Mouse (Mus musculus) ES-Bruce4 (cell line): ENCODE data around the gene 1810055G02Rik. TPM values are rescaled to one million over a fixed set of nuclear protein-coding genes. Genes with fewer than 3 reads are reported as not detected.

Experiments used
- H3K27ac ChIP-seq: 2 replicates; pipeline ENCODE4 v1.5.1; 2012; ENCODE audit warnings: low read length, inconsistent platforms; ENCODE audit not compliant: insufficient read depth
- H3K27me3 ChIP-seq: 2 replicates; pipeline ENCODE4 v1.6.1; 2012; ENCODE audit warnings: mild to moderate bottlenecking, low read length, inconsistent platforms; ENCODE audit not compliant: control insufficient read depth, poor library complexity, insufficient read depth, severe bottlenecking
- H3K36me3 ChIP-seq: 2 replicates; pipeline ENCODE4 v1.6.1; 2012; ENCODE audit warnings: inconsistent platforms, mild to moderate bottlenecking, low read length, moderate library complexity; ENCODE audit not compliant: control insufficient read depth, poor library complexity, insufficient read depth, severe bottlenecking
- H3K4me1 ChIP-seq: one replicate; pipeline ENCODE4 v1.8.1; 2011; ENCODE audit warnings: low read length; ENCODE audit not compliant: control insufficient read depth, insufficient read depth
- H3K4me3 ChIP-seq: 2 replicates; pipeline ENCODE4 v1.5.1; 2011; ENCODE audit warnings: low read depth, mild to moderate bottlenecking, low read length
- H3K9ac ChIP-seq: 2 replicates; pipeline ENCODE4 v1.6.1; 2012; ENCODE audit warnings: low read depth, mild to moderate bottlenecking, inconsistent platforms; ENCODE audit not compliant: poor library complexity, severe bottlenecking
- H3K9me3 ChIP-seq: replicated peaks from 2 replicates; pipeline ENCODE4 v1.6.1; 2012; ENCODE audit warnings: mild to moderate bottlenecking, low read length, inconsistent platforms; ENCODE audit not compliant: control insufficient read depth, poor library complexity, insufficient read depth, severe bottlenecking
- CTCF ChIP-seq: IDR thresholded peaks from one replicate; pipeline ENCODE4 v1.8.1; 2011; ENCODE audit warnings: low read depth, low read length
- EP300 ChIP-seq: IDR thresholded peaks from 2 replicates; pipeline ENCODE4 v1.6.1; 2011; ENCODE audit warnings: low read depth, low read length; ENCODE audit not compliant: insufficient read depth
- POLR2A ChIP-seq: IDR thresholded peaks from one replicate; pipeline ENCODE4 v1.8.1; 2011; ENCODE audit warnings: low read length; ENCODE audit not compliant: insufficient read depth
- polyA plus RNA-seq: library from polyadenylated mRNA; stranded (reverse); fragments of >200 nt; gene quantifications from 2 replicates; pipeline ENCODE4 v1.2.4, GENCODE M21; 2011; ENCODE audit warnings: low read depth; ENCODE audit not compliant: missing spikeins, insufficient read depth, insufficient read length

Gene 1810055G02Rik
- polyA plus RNA-seq, 1 experiment: 30.7 TPM

- Histone ChIP-seq H3K9ac (no peak overlapping the region), H3K4me1 (peaks cover 6% of the 10 kb centered on the region), H3K27ac (no peak overlapping the region), H3K27me3 (no peaks in the 10 kb centered on the region; the same call in 1 of the 2 replicates), H3K4me3 (no peak overlapping the region), H3K36me3 (no peaks in the 10 kb centered on the region), H3K9me3 (no peaks in the 10 kb centered on the region)
- TF ChIP-seq CTCF: no peak
- no peak for TF ChIP-seq EP300
- no peak for TF ChIP-seq POLR2A
Observed at GRCm38 (mm10) chr19:3684414-3684813, 23.7 kb upstream of the 1810055G02Rik start.

- peak overlapping the region; percentile 74 for H3K4me3 ChIP-seq
- no peaks in the 10 kb centered on the region for H3K9me3 ChIP-seq
- TF ChIP-seq POLR2A: no peak
- TF ChIP-seq EP300: no peak
- TF ChIP-seq CTCF: no peak
- no peaks in the 10 kb centered on the region for H3K36me3 ChIP-seq
- H3K27ac ChIP-seq: no peak overlapping the region
- H3K27me3 ChIP-seq: no peaks in the 10 kb centered on the region; the same call in 1 of the 2 replicates
- H3K9ac ChIP-seq: peak overlapping the region; percentile 95
- peaks cover 6% of the 10 kb centered on the region for H3K4me1 ChIP-seq
Observed at GRCm38 (mm10) chr19:3684957-3685580, 23.0 kb upstream of the 1810055G02Rik start.

GRCm38 (mm10) chr19:3685611-3686214 lies 22.4 kb upstream of the 1810055G02Rik start:
- Histone ChIP-seq H3K27ac (no peak overlapping the region), H3K4me1 (peaks cover 6% of the 10 kb centered on the region), H3K27me3 (no peaks in the 10 kb centered on the region; the same call in 1 of the 2 replicates), H3K9me3 (no peaks in the 10 kb centered on the region), H3K4me3 (peak overlapping the region; percentile 74), H3K36me3 (no peaks in the 10 kb centered on the region), H3K9ac (peak overlapping the region; percentile 95)
- TF ChIP-seq EP300 (no peak), CTCF (no peak), POLR2A (no peak)

GRCm38 (mm10) chr19:3686215-3686894 lies 21.7 kb upstream of the 1810055G02Rik start, which contains the start of gene Lrp5:
Gene Lrp5 (minus strand): TSS chr19:3686564.
- peak; percentile 38 for TF ChIP-seq POLR2A
- no peak for TF ChIP-seq EP300
- H3K36me3 ChIP-seq: no peaks in the 10 kb centered on the region
- H3K9me3 ChIP-seq: no peaks in the 10 kb centered on the region
- no peaks in the 10 kb centered on the region; the same call in 1 of the 2 replicates for H3K27me3 ChIP-seq
- peak within 1 kb of the TSS; percentile 95 for H3K9ac ChIP-seq
- peak within 1 kb of the TSS; percentile 83 for H3K4me3 ChIP-seq
- peaks cover 6% of the 10 kb centered on the region for H3K4me1 ChIP-seq
- no peak within 1 kb of the TSS for H3K27ac ChIP-seq

GRCm38 (mm10) chr19:3687676-3688171 lies 20.4 kb upstream of the 1810055G02Rik start:
- Histone ChIP-seq H3K36me3 (no peaks in the 10 kb centered on the region), H3K9ac (no peak overlapping the region), H3K4me3 (no peak overlapping the region), H3K9me3 (no peaks in the 10 kb centered on the region), H3K27me3 (no peaks in the 10 kb centered on the region; the same call in 1 of the 2 replicates), H3K27ac (no peak overlapping the region), H3K4me1 (peaks cover 6% of the 10 kb centered on the region)
- TF ChIP-seq CTCF (no peak), EP300 (0 out of 2 replicates have a peak, but pooled peaks have one; percentile 1)
